Mouse (Mus musculus): Measurements from ENCODE around the gene Fabp7. TPM values are rescaled to one million over a fixed set of nuclear protein-coding genes. Genes with fewer than 3 reads are reported as not detected.
A peak's percentile ranks its signal among the peaks of the same experiment; 100 is the strongest.

The Fabp7 gene
- polyA plus RNA-seq, 1 experiment from 2014 or later = 12.9 TPM

GRCm38 (mm10) chr10:57747127-57747526 lies 37.6 kb upstream of the Fabp7 start:
- no peak for DNase-seq (ENCODE audit: low spot score)
- H3K36me3 ChIP-seq (ENCODE audit: insufficient read depth, low read length) = no peaks in the 10 kb centered on the region
- no peaks in the 10 kb centered on the region for H3K9me3 ChIP-seq (ENCODE audit: low read length)

GRCm38 (mm10) chr10:57753343-57753742 lies 31.3 kb upstream of the Fabp7 start:
- Histone ChIP-seq H3K27me3 (replicated peaks; ENCODE audit: insufficient read depth, low read length) (no peaks in the 10 kb centered on the region), H3K9me3 (ENCODE audit: low read length) (no peaks in the 10 kb centered on the region), H3K4me2 (replicated peaks; ENCODE audit: low read depth, low read length) (no peak overlapping the region), H3K4me1 (ENCODE audit: insufficient read depth, low read depth, low read length) (no peaks in the 10 kb centered on the region), H3K4me3 (ENCODE audit: low read depth, low read length) (no peak overlapping the region), H3K36me3 (ENCODE audit: insufficient read depth, low read length) (no peaks in the 10 kb centered on the region), H3K9ac (replicated peaks; ENCODE audit: low read depth) (no peak overlapping the region), H3K27ac (ENCODE audit: low read length) (no peak overlapping the region)
- 82% methylated on average over 1 of the region's 1 CpGs for WGBS
- DNase-seq (ENCODE audit: low spot score) (no peak), ATAC-seq (no peak)
- no peak for TF ChIP-seq EP300 (IDR thresholded peaks at IDR 0.05)
- TF ChIP-seq CTCF (IDR thresholded peaks at IDR 0.05) = no peak

More at GRCm38 (mm10) chr10:57747127-57747526, 37.6 kb upstream of the Fabp7 start:
- Histone ChIP-seq H3K27ac (ENCODE audit: low read length) (no peak overlapping the region), H3K4me2 (replicated peaks; ENCODE audit: low read depth, low read length) (no peak overlapping the region), H3K9ac (replicated peaks; ENCODE audit: low read depth) (no peak overlapping the region), H3K4me3 (ENCODE audit: low read depth, low read length) (no peak overlapping the region), H3K27me3 (replicated peaks; ENCODE audit: insufficient read depth, low read length) (no peaks in the 10 kb centered on the region), H3K4me1 (ENCODE audit: insufficient read depth, low read depth, low read length) (no peaks in the 10 kb centered on the region)
- no peak for TF ChIP-seq EP300 (IDR thresholded peaks at IDR 0.05)
- ATAC-seq = no peak

- H3K36me3 ChIP-seq (ENCODE audit: insufficient read depth, low read length) = no peaks in the 10 kb centered on the region
- TF ChIP-seq CTCF (IDR thresholded peaks at IDR 0.05) = no peak
- 0 out of 2 replicates have a peak, but pooled peaks have one; percentile 11 for TF ChIP-seq EP300 (IDR thresholded peaks at IDR 0.05)
- no peak overlapping the region for H3K27ac ChIP-seq (ENCODE audit: low read length)
- WGBS = 60% methylated on average over 2 of the region's 2 CpGs
- no peak overlapping the region for H3K9ac ChIP-seq (replicated peaks; ENCODE audit: low read depth)
- H3K9me3 ChIP-seq (ENCODE audit: low read length) = no peaks in the 10 kb centered on the region
- ATAC-seq = no peak
- no peak overlapping the region for H3K4me2 ChIP-seq (replicated peaks; ENCODE audit: low read depth, low read length)
- H3K4me3 ChIP-seq (ENCODE audit: low read depth, low read length) = no peak overlapping the region
- H3K4me1 ChIP-seq (ENCODE audit: insufficient read depth, low read depth, low read length) = no peaks in the 10 kb centered on the region
- no peak for DNase-seq (ENCODE audit: low spot score)
- H3K27me3 ChIP-seq (replicated peaks; ENCODE audit: insufficient read depth, low read length) = no peaks in the 10 kb centered on the region
Measured at GRCm38 (mm10) chr10:57755201-57755736, 29.4 kb upstream of the Fabp7 start.

GRCm38 (mm10) chr10:57758999-57759398 lies 25.7 kb upstream of the Fabp7 start:
- 87% methylated on average over 2 of the region's 2 CpGs for WGBS
- Histone ChIP-seq H3K4me3 (ENCODE audit: low read depth, low read length) (no peak overlapping the region), H3K9me3 (ENCODE audit: low read length) (no peaks in the 10 kb centered on the region), H3K27me3 (replicated peaks; ENCODE audit: insufficient read depth, low read length) (no peaks in the 10 kb centered on the region), H3K9ac (replicated peaks; ENCODE audit: low read depth) (no peak overlapping the region), H3K36me3 (ENCODE audit: insufficient read depth, low read length) (no peaks in the 10 kb centered on the region), H3K27ac (ENCODE audit: low read length) (no peak overlapping the region), H3K4me1 (ENCODE audit: insufficient read depth, low read depth, low read length) (no peaks in the 10 kb centered on the region), H3K4me2 (replicated peaks; ENCODE audit: low read depth, low read length) (no peak overlapping the region)
- ATAC-seq (no peak), DNase-seq (ENCODE audit: low spot score) (no peak)
- TF ChIP-seq EP300 (IDR thresholded peaks at IDR 0.05) (no peak), CTCF (IDR thresholded peaks at IDR 0.05) (no peak)

- no peak overlapping the region for H3K9ac ChIP-seq (replicated peaks; ENCODE audit: low read depth)
- H3K36me3 ChIP-seq (ENCODE audit: insufficient read depth, low read length) = no peaks in the 10 kb centered on the region
- H3K27me3 ChIP-seq (replicated peaks; ENCODE audit: insufficient read depth, low read length) = no peaks in the 10 kb centered on the region
- no peaks in the 10 kb centered on the region for H3K4me1 ChIP-seq (ENCODE audit: insufficient read depth, low read depth, low read length)
- TF ChIP-seq CTCF (IDR thresholded peaks at IDR 0.05) (no peak), EP300 (IDR thresholded peaks at IDR 0.05) (no peak)
- DNase-seq (ENCODE audit: low spot score) (no peak), ATAC-seq (no peak)
- H3K4me3 ChIP-seq (ENCODE audit: low read depth, low read length) = no peak overlapping the region
- no peaks in the 10 kb centered on the region for H3K9me3 ChIP-seq (ENCODE audit: low read length)
- H3K27ac ChIP-seq (ENCODE audit: low read length) = no peak overlapping the region
- no peak overlapping the region for H3K4me2 ChIP-seq (replicated peaks; ENCODE audit: low read depth, low read length)
- WGBS = 37% methylated on average over 3 of the region's 3 CpGs
Measured at GRCm38 (mm10) chr10:57760694-57761093, 24.0 kb upstream of the Fabp7 start.

GRCm38 (mm10) chr10:57763044-57763443 lies 21.6 kb upstream of the Fabp7 start:
- no peaks in the 10 kb centered on the region for H3K9me3 ChIP-seq (ENCODE audit: low read length)
- H3K4me2 ChIP-seq (replicated peaks; ENCODE audit: low read depth, low read length) = no peak overlapping the region
- TF ChIP-seq EP300 (IDR thresholded peaks at IDR 0.05) (peak; percentile 93), CTCF (IDR thresholded peaks at IDR 0.05) (no peak)
- H3K4me3 ChIP-seq (ENCODE audit: low read depth, low read length) = no peak overlapping the region
- no peak overlapping the region for H3K9ac ChIP-seq (replicated peaks; ENCODE audit: low read depth)
- WGBS = 6% methylated on average over 1 of the region's 1 CpGs
- H3K27me3 ChIP-seq (replicated peaks; ENCODE audit: insufficient read depth, low read length) = no peaks in the 10 kb centered on the region
- H3K36me3 ChIP-seq (ENCODE audit: insufficient read depth, low read length) = no peaks in the 10 kb centered on the region
- DNase-seq (ENCODE audit: low spot score) = peak; percentile 80
- no peak overlapping the region for H3K27ac ChIP-seq (ENCODE audit: low read length)
- peak; percentile 92 for ATAC-seq
- H3K4me1 ChIP-seq (ENCODE audit: insufficient read depth, low read depth, low read length) = no peaks in the 10 kb centered on the region

Data from lung, postnatal 0 days (tissue).